Mouse (Mus musculus) brain, embryonic 14.5 days (tissue): ENCODE measurements at regions not wholly inside any gene's neighbourhood (a gene's known extent, or its start where the extent isn't known, plus 50 kb on each side); places are given as distances from the start of the nearest gene placed in this dataset.

Experiments used
- CTCF ChIP-seq: fragments of 200-500 bp; IDR thresholded peaks from 2 replicates; pipeline ENCODE4 v1.5.1; 2012; ENCODE audit warnings: inconsistent platforms, mild to moderate bottlenecking, moderate library complexity, borderline replicate concordance; ENCODE audit not compliant: insufficient read depth, insufficient read length; ENCODE audit errors: extremely low read depth
- POLR2A ChIP-seq: fragments of 200-500 bp; IDR thresholded peaks from 2 replicates; pipeline ENCODE4 v1.6.1; 2012; ENCODE audit warnings: mild to moderate bottlenecking, inconsistent platforms, borderline replicate concordance; ENCODE audit not compliant: poor library complexity, insufficient read depth, insufficient read length, severe bottlenecking; ENCODE audit errors: extremely low read depth

DNA sequence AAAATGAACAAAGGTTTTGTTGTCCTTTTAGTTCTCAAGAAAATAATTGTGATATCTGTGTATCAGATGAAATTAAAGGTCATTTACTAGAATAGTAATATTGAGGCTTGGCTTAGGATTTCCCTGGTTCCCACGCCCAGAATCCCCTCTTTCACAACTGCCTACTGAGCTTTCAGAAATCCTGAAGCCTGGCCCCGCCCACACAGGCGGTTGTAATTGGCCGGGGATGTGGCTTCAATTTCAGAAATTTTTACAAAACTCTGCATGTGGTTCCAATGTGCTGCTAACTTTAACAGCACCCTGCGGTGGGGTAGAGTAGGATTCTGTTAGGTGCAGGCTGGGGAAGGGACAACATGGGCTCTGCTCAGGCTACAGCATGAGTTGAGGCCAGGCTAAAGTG is 171.8 kb upstream of the Zfp618 start:
- TF ChIP-seq CTCF (no peak), POLR2A (no peak)
